Mouse (Mus musculus) myocyte (in vitro differentiated cells): Measurements from ENCODE around the gene Il31. TPM values are rescaled to one million over a fixed set of nuclear protein-coding genes. Genes with fewer than 3 reads are reported as not detected.
"Not testable (repeated sequence)": the region's sequence is repeated elsewhere in the genome, so short reads cannot be mapped to it uniquely, and the experiment has no call there.

Experiments
- H3K27me3 ChIP-seq: one replicate; pipeline ENCODE4 v1.6.1; 2011; ENCODE audit not compliant: control insufficient read depth, insufficient read depth, insufficient read length
- H3K36me3 ChIP-seq: one replicate; pipeline ENCODE4 v1.6.1; 2011; ENCODE audit not compliant: control insufficient read depth, insufficient read depth
- H3K4me2 ChIP-seq: one replicate; pipeline ENCODE4 v1.6.1; 2011; ENCODE audit warnings: low read depth, control low read depth
- H3K4me3 ChIP-seq: one replicate; pipeline ENCODE4 v1.5.1; 2011; ENCODE audit warnings: mild to moderate bottlenecking, control low read depth, moderate library complexity
- H3K79me2 ChIP-seq: one replicate; pipeline ENCODE4 v1.6.1; 2011; ENCODE audit not compliant: control insufficient read depth, insufficient read depth
- H3ac ChIP-seq: one replicate; pipeline ENCODE4 v1.6.1; 2011; ENCODE audit not compliant: control insufficient read depth, insufficient read length
- CEBPB ChIP-seq: IDR thresholded peaks from 2 replicates; pipeline ENCODE4 v1.6.1; 2011; ENCODE audit warnings: mild to moderate bottlenecking, moderate library complexity; ENCODE audit not compliant: poor library complexity, insufficient read depth, severe bottlenecking
- E2F4 ChIP-seq: IDR thresholded peaks from one replicate; pipeline ENCODE4 v1.6.1; 2011; ENCODE audit warnings: mild to moderate bottlenecking, control low read depth, moderate library complexity; ENCODE audit not compliant: insufficient read depth
- MAX ChIP-seq: IDR thresholded peaks from one replicate; pipeline ENCODE4 v1.6.1; 2011; ENCODE audit warnings: low read depth, mild to moderate bottlenecking, control low read depth
- MYOD1 ChIP-seq, 3 experiments: IDR thresholded peaks; one replicate each; pipeline ENCODE4 v1.6.1; 2011; ENCODE audit warnings: control low read depth in 2 of 3, low read depth in 2 of 3, mild to moderate bottlenecking in 2 of 3, moderate library complexity in 1 of 3; ENCODE audit not compliant: insufficient read length in 2 of 3, control insufficient read depth in 1 of 3
- MYOG ChIP-seq, 3 experiments: IDR thresholded peaks; one replicate each; pipeline ENCODE4 v1.6.1; 2011; ENCODE audit warnings: control low read depth in 2 of 3, low read depth in 2 of 3, mild to moderate bottlenecking in 2 of 3; ENCODE audit not compliant: insufficient read length in 2 of 3, control insufficient read depth in 1 of 3, insufficient read depth in 1 of 3
- POLR2A ChIP-seq: IDR thresholded peaks from one replicate; pipeline ENCODE4 v1.6.1; 2011; ENCODE audit warnings: low read depth, mild to moderate bottlenecking, control low read depth, moderate library complexity; ENCODE audit not compliant: insufficient read length
- POLR2AphosphoS2 ChIP-seq: IDR thresholded peaks from one replicate; pipeline ENCODE4 v1.6.1; 2011; ENCODE audit warnings: low read depth, control low read depth; ENCODE audit not compliant: insufficient read length
- REST ChIP-seq: IDR thresholded peaks from one replicate; pipeline ENCODE4 v1.6.1; 2011; ENCODE audit warnings: mild to moderate bottlenecking, control low read depth, moderate library complexity; ENCODE audit not compliant: insufficient read depth, insufficient read length
- SRF ChIP-seq: IDR thresholded peaks from one replicate; pipeline ENCODE4 v1.6.1; 2011; ENCODE audit warnings: low read depth; ENCODE audit not compliant: control insufficient read depth, insufficient read length
- TCF12 ChIP-seq: IDR thresholded peaks from one replicate; pipeline ENCODE4 v1.6.1; 2011; ENCODE audit warnings: mild to moderate bottlenecking, control low read depth; ENCODE audit not compliant: poor library complexity, insufficient read depth, severe bottlenecking
- TCF3 ChIP-seq: IDR thresholded peaks from one replicate; pipeline ENCODE4 v1.6.1; 2011; ENCODE audit warnings: low read depth, control low read depth; ENCODE audit not compliant: insufficient read length
- USF1 ChIP-seq: IDR thresholded peaks from one replicate; pipeline ENCODE4 v1.6.1; 2011; ENCODE audit warnings: low read depth, mild to moderate bottlenecking, control low read depth, moderate library complexity
- polyA plus RNA-seq: library from polyadenylated mRNA; unstranded; fragments of >200 nt; fragmentation: generic; extraction: Trizol; gene quantifications from one replicate; pipeline ENCODE4 v1.2.1, GENCODE M21; 2012; ENCODE audit warnings: missing spikeins

Gene Il31
- polyA plus RNA-seq, 1 experiment: not detected

- Histone ChIP-seq H3K36me3 (peaks cover 13% of the 10 kb centered on the region), H3K4me3 (no peak overlapping the region), H3K4me2 (no peak overlapping the region), H3K27me3 (no peaks in the 10 kb centered on the region), H3K79me2 (peaks cover 10% of the 10 kb centered on the region), H3ac (no peak overlapping the region)
- no peak for TF ChIP-seq POLR2A
- TF ChIP-seq TCF3: no peak
- no peak for TF ChIP-seq MYOD1 (IDR thresholded peaks at IDR 0.05; ENCODE audit: control insufficient read depth in 1 of 3, insufficient read length in 2 of 3, low read depth in 2 of 3)
These were observed 31.4 kb upstream of the Il31 start for GRCm38 (mm10) chr5:123520666-123521065.

GRCm38 (mm10) chr5:123514871-123515270 lies 25.6 kb upstream of the Il31 start:
- H3ac ChIP-seq: no peak overlapping the region
- H3K4me3 ChIP-seq: no peak overlapping the region
- H3K79me2 ChIP-seq: no peaks in the 10 kb centered on the region
- no peaks in the 10 kb centered on the region for H3K27me3 ChIP-seq
- H3K4me2 ChIP-seq: no peak overlapping the region
- peaks cover 13% of the 10 kb centered on the region for H3K36me3 ChIP-seq
- TF ChIP-seq POLR2AphosphoS2: no peak
- TF ChIP-seq SRF: no peak
- TF ChIP-seq CEBPB: no peak
- no peak for TF ChIP-seq REST
- no peak for TF ChIP-seq POLR2A
- no peak for TF ChIP-seq USF1
- TF ChIP-seq MAX: no peak
- TF ChIP-seq TCF12: no peak

- no peak overlapping the region for H3ac ChIP-seq
- H3K27me3 ChIP-seq: no peaks in the 10 kb centered on the region
- H3K36me3 ChIP-seq: peaks cover 7% of the 10 kb centered on the region
- TF ChIP-seq POLR2AphosphoS2 (peak; percentile 7), REST (no peak)
- H3K4me2 ChIP-seq: no peak overlapping the region
- no peak overlapping the region for H3K4me3 ChIP-seq
- H3K79me2 ChIP-seq: no peaks in the 10 kb centered on the region
These were observed 22.8 kb upstream of the Il31 start for GRCm38 (mm10) chr5:123512102-123512501.

GRCm38 (mm10) chr5:123511426-123511825 lies 22.1 kb upstream of the Il31 start:
- H3K79me2 ChIP-seq, H3K4me2 ChIP-seq, H3ac ChIP-seq, H3K36me3 ChIP-seq, H3K27me3 ChIP-seq, H3K4me3 ChIP-seq: not testable (repeated sequence)

- no peaks in the 10 kb centered on the region for H3K79me2 ChIP-seq
- no peaks in the 10 kb centered on the region for H3K36me3 ChIP-seq
- no peak within 1 kb of the TSS for H3K4me3 ChIP-seq
- TF ChIP-seq POLR2A: no peak
- no peak for TF ChIP-seq CEBPB
- no peak for TF ChIP-seq MYOG (IDR thresholded peaks at IDR 0.05; ENCODE audit: control insufficient read depth in 1 of 3, insufficient read depth in 1 of 3, insufficient read length in 2 of 3, low read depth in 2 of 3)
- no peak for TF ChIP-seq MAX
- peaks cover under 1% of the 10 kb centered on the region for H3K27me3 ChIP-seq
- no peak within 1 kb of the TSS for H3ac ChIP-seq
- no peak within 1 kb of the TSS for H3K4me2 ChIP-seq
These were observed 20.9 kb upstream of the Il31 start, which contains the start of gene B3gnt4 for GRCm38 (mm10) chr5:123510160-123510559. B3gnt4 (plus strand) TSS chr5:123510460.

GRCm38 (mm10) chr5:123508921-123509320 lies 19.6 kb upstream of the Il31 start:
- Histone ChIP-seq H3K36me3 (no peaks in the 10 kb centered on the region), H3K4me3 (peak overlapping the region; percentile 12), H3K27me3 (peaks cover 4% of the 10 kb centered on the region), H3K79me2 (no peaks in the 10 kb centered on the region), H3ac (no peak overlapping the region), H3K4me2 (peak overlapping the region; percentile 77)
- TF ChIP-seq REST (no peak), POLR2AphosphoS2 (no peak), USF1 (no peak), E2F4 (no peak), MYOG (IDR thresholded peaks at IDR 0.05; ENCODE audit: control insufficient read depth in 1 of 3, insufficient read depth in 1 of 3, insufficient read length in 2 of 3, low read depth in 2 of 3) (no peak), TCF12 (no peak), MYOD1 (IDR thresholded peaks at IDR 0.05; ENCODE audit: control insufficient read depth in 1 of 3, insufficient read length in 2 of 3, low read depth in 2 of 3) (no peak), SRF (no peak), MAX (no peak), POLR2A (no peak), CEBPB (no peak), TCF3 (no peak)
